In genomic region chr3:105133011-105133410, GRCm38 (mm10) we compare ENCODE assay signal across 19 mouse cellular contexts.
A peak's percentile ranks its signal among the peaks of the same experiment; 100 is the strongest.
DNase-seq lines count a peak whose midpoint lies in the region; ATAC-seq lines count a peak whose summit lies in the region.
"Had no signal": no experiment of that assay in that cellular context is flagged by ENCODE, and none has a peak within 500 bp of the region (broad histone marks: within the 10 kb centered on the region; RNA-seq: fewer than 3 reads in every experiment).

No protein-coding gene starts in this region.

- peak; percentile 6 to 10 for DNase-seq in spleen, postnatal 36 days (ENCODE audit: low spot score in 2 of 2)
- DNase-seq in spleen, adult 12 weeks (ENCODE audit: low spot score): no peak
- peak; percentile 33 to 60 for DNase-seq in thymus, adult 18-20 months
- peak; percentile 57 for DNase-seq in thymus, postnatal 4 days
- DNase-seq in heart, postnatal 14 days: no peak
- DNase-seq in frontal cortex, postnatal 25 days (ENCODE audit: low spot score in 2 of 2): no peak
- DNase-seq in left cerebral cortex, postnatal 14 days (ENCODE audit: low spot score in 2 of 2): no peak
- DNase-seq: cerebellum, adult 8-10 months; gastrocnemius, postnatal 25 days; heart, postnatal 10 days; kidney, postnatal 4 days; layer of hippocampus, adult 9-11 months; lung, adult 2 months; lung, postnatal 36 days; spleen, adult 18-20 months had no signal

- intact Hi-C loops in heart, postnatal 14 days (cut with DNase I): no loop called here
- intact Hi-C loops in left cerebral cortex, postnatal 14 days (cut with DNase I): no loop called here

- peak; percentile 94 for ATAC-seq in hematopoietic stem cell, adult 5-6 weeks (replicated peaks in 1 of 2; ENCODE audit: insufficient read depth in 1 of 2, low FRiP score in 2 of 2, low TSS enrichment in 1 of 2, low read depth in 1 of 2, poor library complexity in 2 of 2, severe bottlenecking in 2 of 2)
- ATAC-seq: forebrain, embryonic 14.5 days; hindbrain, postnatal 0 days; intestine, postnatal 0 days had no signal

Comparison
In these comparisons a context has a peak if more than half of its experiments do, and no peak if none do; other contexts are left out.
1. DNase-seq: peak in spleen, postnatal 36 days (2 of 2), thymus, adult 18-20 months (2 of 2) and thymus, postnatal 4 days (single experiment); none in spleen, adult 12 weeks (single experiment), heart, postnatal 14 days (0 of 2), frontal cortex, postnatal 25 days (0 of 2) and left cerebral cortex, postnatal 14 days (0 of 2).